Mouse (Mus musculus) urinary bladder, postnatal 25 days (tissue): ENCODE results near the gene Insig1.

Experiments
- DNase-seq: peaks from one replicate; pipeline ENCODE4 v3.0.0; 2022; ENCODE audit warnings: low spot score

Insig1 gene

GRCm38 (mm10) chr5:28119576-28119975 lies 48.4 kb downstream of the Insig1 start:
- DNase-seq: no peak

GRCm38 (mm10) chr5:28122491-28123454 lies 51.6 kb downstream of the Insig1 start:
- peak; percentile 45 for DNase-seq

DNA sequence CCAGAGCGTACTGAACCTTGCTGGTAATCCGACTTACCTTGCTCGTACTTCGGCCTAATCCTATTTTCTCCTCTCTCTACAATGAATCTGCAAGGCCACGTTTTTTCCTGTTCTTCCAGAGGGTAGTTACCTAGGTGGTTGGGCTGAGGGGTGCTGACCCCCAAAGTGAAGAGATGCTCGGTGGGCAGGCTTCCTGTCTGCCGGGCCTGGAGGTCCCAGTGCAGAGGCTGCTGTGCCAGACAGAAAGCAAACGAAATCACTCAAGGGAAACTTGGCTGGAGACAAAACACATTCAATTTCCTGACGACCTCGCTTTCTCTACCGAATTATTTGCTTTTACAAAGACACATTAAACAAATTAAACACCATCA lies 52.3 kb downstream of the Insig1 start:
- DNase-seq: no peak

DNA sequence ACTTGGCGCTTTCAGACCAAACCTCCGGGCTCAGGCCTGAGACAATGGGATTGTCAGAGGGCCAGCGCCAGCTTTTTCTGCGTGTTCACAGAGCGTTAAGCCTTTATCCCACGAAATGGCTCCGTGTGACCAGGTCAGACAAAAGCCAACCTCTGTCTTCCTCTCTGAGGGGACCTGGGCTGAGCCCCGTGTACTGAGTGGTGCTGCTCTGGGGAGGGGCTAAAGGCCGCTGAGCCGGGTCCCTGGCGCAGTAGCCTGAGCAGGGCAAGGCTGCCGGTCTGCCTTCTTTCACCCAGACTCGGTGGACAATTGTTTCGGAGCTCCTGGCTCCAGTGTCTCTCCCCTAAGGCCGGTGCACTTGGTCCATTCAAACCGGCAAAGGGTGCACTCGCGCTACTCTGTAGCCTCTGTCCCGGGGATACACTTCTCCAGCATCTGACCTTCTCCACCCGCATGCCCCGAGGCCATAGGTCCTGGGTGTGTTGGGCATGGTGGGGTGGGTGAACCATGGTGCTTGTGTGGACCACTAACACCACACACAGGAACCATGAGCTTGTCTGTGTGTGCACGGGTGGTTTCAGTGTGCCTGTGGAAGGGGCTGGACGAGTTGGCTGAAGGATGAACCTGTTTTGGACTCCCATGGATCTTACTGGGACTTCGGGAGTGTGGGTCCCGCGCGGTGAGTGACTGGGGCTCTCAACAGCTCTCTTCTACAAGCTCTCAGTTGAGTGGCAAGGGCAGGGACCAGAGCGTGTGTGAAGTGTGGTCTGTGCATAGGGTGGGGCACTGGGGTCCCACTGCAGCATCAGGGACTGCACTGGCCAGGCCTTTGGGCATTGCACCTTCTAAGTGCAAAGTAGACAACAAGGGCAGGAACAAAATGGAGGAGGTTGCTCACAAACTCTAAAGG lies 53.4 kb downstream of the Insig1 start:
- DNase-seq: no peak
